ENCODE assay signal across 14 mouse cellular contexts in genomic region chr4:133196136-133196535, GRCm38 (mm10). TPM values are rescaled to one million over a fixed set of nuclear protein-coding genes. Genes with fewer than 3 reads are reported as not detected.
A peak's percentile ranks its signal among the peaks of the same experiment; 100 is the strongest.
DNase-seq lines count a peak whose midpoint lies in the region; ATAC-seq and TF ChIP-seq lines count a peak whose summit lies in the region.
"Had no signal": no experiment of that assay in that cellular context is flagged by ENCODE, and none has a peak within 500 bp of the region (broad histone marks: within the 10 kb centered on the region; RNA-seq: fewer than 3 reads in every experiment).

No protein-coding gene starts in this region.

- H3K9me3 ChIP-seq in heart, embryonic 13.5 days = no peaks in the 10 kb centered on the region
- H3K9me3 ChIP-seq in heart, embryonic 11.5 days (replicated peaks; ENCODE audit: control insufficient read depth, low read length) = no peaks in the 10 kb centered on the region
- H3K9me3 ChIP-seq in hindbrain, embryonic 15.5 days = no peaks in the 10 kb centered on the region
- no peaks in the 10 kb centered on the region for H3K9me3 ChIP-seq in midbrain, embryonic 15.5 days
- no peaks in the 10 kb centered on the region for H3K9me3 ChIP-seq in intestine, embryonic 16.5 days (ENCODE audit: control insufficient read depth, low read length)
- H3K9me3 ChIP-seq: embryonic facial prominence, embryonic 15.5 days; heart, embryonic 15.5 days; neural tube, embryonic 12.5 days had no signal

- WGBS in heart, embryonic 13.5 days = 64% methylated on average over 2 of the region's 2 CpGs
- 54% methylated on average over 2 of the region's 2 CpGs for WGBS in heart, embryonic 11.5 days (ENCODE audit: insufficient replicate concordance)
- WGBS in spleen, adult 2 months = 77% methylated on average over 2 of the region's 2 CpGs
- WGBS in hindbrain, embryonic 15.5 days = 77% methylated on average over 2 of the region's 2 CpGs
- 82% methylated on average over 2 of the region's 2 CpGs for WGBS in midbrain, embryonic 15.5 days
- 86% methylated on average over 2 of the region's 2 CpGs for WGBS in intestine, embryonic 16.5 days

- H3K4me3 ChIP-seq in heart, embryonic 13.5 days = no peak overlapping the region
- no peak overlapping the region for H3K4me3 ChIP-seq in heart, embryonic 11.5 days (ENCODE audit: low read depth, low read length)
- H3K4me3 ChIP-seq in spleen, adult 2 months (ENCODE audit: extremely low read depth, insufficient read depth, insufficient read length) = no peak overlapping the region
- H3K4me3 ChIP-seq in hindbrain, embryonic 15.5 days = no peak overlapping the region
- no peak overlapping the region for H3K4me3 ChIP-seq in midbrain, embryonic 15.5 days
- H3K4me3 ChIP-seq in intestine, embryonic 16.5 days (ENCODE audit: low read length) = no peak overlapping the region
- H3K4me3 ChIP-seq: embryonic facial prominence, embryonic 15.5 days; heart, embryonic 15.5 days; neural tube, embryonic 12.5 days had no signal

- TF ChIP-seq POLR2A in spleen, adult 2 months (IDR thresholded peaks at IDR 0.05; ENCODE audit: low read depth, low read length) = no peak

- no peaks in the 10 kb centered on the region for H3K27me3 ChIP-seq in heart, embryonic 13.5 days (replicated peaks)
- H3K27me3 ChIP-seq in heart, embryonic 11.5 days (ENCODE audit: control insufficient read depth, insufficient read depth, low read length) = no peaks in the 10 kb centered on the region
- H3K27me3 ChIP-seq in spleen, adult 2 months (ENCODE audit: control insufficient read depth, insufficient read depth, low read length) = no peaks in the 10 kb centered on the region
- H3K27me3 ChIP-seq in hindbrain, embryonic 15.5 days = no peaks in the 10 kb centered on the region
- no peaks in the 10 kb centered on the region for H3K27me3 ChIP-seq in midbrain, embryonic 15.5 days (replicated peaks)
- no peaks in the 10 kb centered on the region for H3K27me3 ChIP-seq in intestine, embryonic 16.5 days (replicated peaks; ENCODE audit: control insufficient read depth, insufficient read depth, low read length)
- H3K27me3 ChIP-seq: embryonic facial prominence, embryonic 15.5 days; heart, embryonic 15.5 days; neural tube, embryonic 12.5 days had no signal

- TF ChIP-seq CTCF in spleen, adult 2 months (IDR thresholded peaks at IDR 0.05; ENCODE audit: extremely low read depth, insufficient read depth, insufficient read length, insufficient replicate concordance) = no peak

- peaks cover 61% of the 10 kb centered on the region for H3K36me3 ChIP-seq in heart, embryonic 13.5 days
- H3K36me3 ChIP-seq in heart, embryonic 11.5 days (ENCODE audit: control insufficient read depth, insufficient read depth, low read length) = peaks cover 23% of the 10 kb centered on the region
- H3K36me3 ChIP-seq in spleen, adult 2 months (ENCODE audit: control insufficient read depth, insufficient read depth, low read length) = peaks cover 39% of the 10 kb centered on the region
- peaks cover 23% of the 10 kb centered on the region for H3K36me3 ChIP-seq in hindbrain, embryonic 15.5 days
- peaks cover 11% of the 10 kb centered on the region; the same call in 1 of the 2 replicates for H3K36me3 ChIP-seq in midbrain, embryonic 15.5 days (replicated peaks)
- H3K36me3 ChIP-seq in intestine, embryonic 16.5 days (ENCODE audit: control insufficient read depth, insufficient read depth, low read length) = peaks cover 6% of the 10 kb centered on the region

- H3K27ac ChIP-seq in heart, embryonic 13.5 days (replicated peaks) = peak overlapping the region; percentile 93; the same call in 1 of the 2 replicates
- no peak overlapping the region for H3K27ac ChIP-seq in heart, embryonic 11.5 days (ENCODE audit: low read depth, low read length)
- peak overlapping the region; percentile 68 for H3K27ac ChIP-seq in spleen, adult 2 months (ENCODE audit: insufficient read depth, low read length)
- peak overlapping the region; percentile 86 for H3K27ac ChIP-seq in hindbrain, embryonic 15.5 days (replicated peaks)
- H3K27ac ChIP-seq in midbrain, embryonic 15.5 days = peak overlapping the region; percentile 84
- H3K27ac ChIP-seq in intestine, embryonic 16.5 days (ENCODE audit: low read length) = no peak overlapping the region; the same call in 1 of the 2 replicates
- H3K27ac ChIP-seq: liver, embryonic 14.5 days had no signal

- no peak for ATAC-seq in heart, embryonic 13.5 days (ENCODE audit: extremely low read depth, insufficient number of reproducible peaks, low FRiP score, low TSS enrichment)
- ATAC-seq in heart, embryonic 11.5 days (replicated peaks; ENCODE audit: insufficient number of reproducible peaks, low FRiP score, low TSS enrichment) = no peak
- ATAC-seq in hindbrain, embryonic 15.5 days (ENCODE audit: low FRiP score, low read depth) = no peak
- ATAC-seq in midbrain, embryonic 15.5 days (replicated peaks) = no peak
- ATAC-seq in intestine, embryonic 16.5 days = no peak

- no peak overlapping the region for H3K4me2 ChIP-seq in heart, embryonic 13.5 days
- H3K4me2 ChIP-seq in heart, embryonic 11.5 days = no peak overlapping the region
- H3K4me2 ChIP-seq in hindbrain, embryonic 15.5 days = no peak overlapping the region
- no peak overlapping the region for H3K4me2 ChIP-seq in midbrain, embryonic 15.5 days
- no peak overlapping the region for H3K4me2 ChIP-seq in intestine, embryonic 16.5 days (ENCODE audit: low read depth, low read length)
- H3K4me2 ChIP-seq: embryonic facial prominence, embryonic 15.5 days; heart, embryonic 15.5 days; neural tube, embryonic 12.5 days had no signal

- peak overlapping the region; percentile 41 for H3K9ac ChIP-seq in heart, embryonic 13.5 days
- no peak overlapping the region for H3K9ac ChIP-seq in heart, embryonic 11.5 days (ENCODE audit: low read depth, low read length)
- no peak overlapping the region for H3K9ac ChIP-seq in hindbrain, embryonic 15.5 days
- H3K9ac ChIP-seq in midbrain, embryonic 15.5 days = no peak overlapping the region
- no peak overlapping the region for H3K9ac ChIP-seq in intestine, embryonic 16.5 days (ENCODE audit: low read depth, low read length)
- H3K9ac ChIP-seq: embryonic facial prominence, embryonic 15.5 days; heart, embryonic 15.5 days; liver, embryonic 14.5 days; neural tube, embryonic 12.5 days had no signal

- no peak for DNase-seq in spleen, adult 2 months (ENCODE audit: low read depth in 1 of 2, low spot score in 2 of 2)
- no peak for DNase-seq in spleen, postnatal 14 days (ENCODE audit: low spot score in 2 of 2)
- no peak for DNase-seq in cerebellum, postnatal 14 days
- DNase-seq: cerebellum, adult 9-11 months; right cerebral cortex, adult 18-20 months had no signal

- H3K4me1 ChIP-seq in heart, embryonic 13.5 days = peaks cover 56% of the 10 kb centered on the region
- peaks cover 48% of the 10 kb centered on the region for H3K4me1 ChIP-seq in heart, embryonic 11.5 days (ENCODE audit: control insufficient read depth, insufficient read depth, low read length)
- H3K4me1 ChIP-seq in spleen, adult 2 months (ENCODE audit: control insufficient read depth, insufficient read depth, insufficient read length) = peaks cover 13% of the 10 kb centered on the region; the same call in 1 of the 2 replicates
- peaks cover 51% of the 10 kb centered on the region for H3K4me1 ChIP-seq in hindbrain, embryonic 15.5 days (replicated peaks)
- peaks cover 54% of the 10 kb centered on the region for H3K4me1 ChIP-seq in midbrain, embryonic 15.5 days
- H3K4me1 ChIP-seq in intestine, embryonic 16.5 days (ENCODE audit: control insufficient read depth, insufficient read depth, low read length) = peaks cover 50% of the 10 kb centered on the region

RNA-seq across cellular contexts. Expression of gene Cd164l2, which starts 15.8 kb away (rescaled TPM):
- polyA plus RNA-seq in heart, embryonic 13.5 days (2015; fragmentation: Nextera tagmentation; extraction: Ambion mirVana) = 0.56 and 0.57 TPM in 2 replicates
- polyA plus RNA-seq in heart, embryonic 11.5 days (2014; fragmentation: Nextera tagmentation; extraction: Ambion mirVana) = 0.27 and 0.77 TPM in 2 replicates
- 0.19 and 0.54 TPM in 2 replicates for polyA plus RNA-seq in spleen, adult 2 months (2012; rRNA removed)
- 3.0 and 4.5 TPM in 2 replicates for polyA plus RNA-seq in hindbrain, embryonic 15.5 days (2015; fragmentation: Nextera tagmentation; extraction: Ambion mirVana)
- 3.0 and 5.0 TPM in 2 replicates for polyA plus RNA-seq in midbrain, embryonic 15.5 days (2015; fragmentation: Nextera tagmentation; extraction: Ambion mirVana)
- polyA plus RNA-seq in intestine, embryonic 16.5 days (2015; fragmentation: Nextera tagmentation; extraction: Ambion mirVana) = 1.6 and 2.0 TPM in 2 replicates

RNA-seq across cellular contexts. Expression of gene Gpr3, which starts 16.2 kb away (rescaled TPM):
- 0.14 and 0.28 TPM in 2 replicates for polyA plus RNA-seq in heart, embryonic 13.5 days (2015; fragmentation: Nextera tagmentation; extraction: Ambion mirVana)
- polyA plus RNA-seq in heart, embryonic 11.5 days (2014; fragmentation: Nextera tagmentation; extraction: Ambion mirVana) = 0.37 and 0.61 TPM in 2 replicates
- polyA plus RNA-seq in spleen, adult 2 months (2012; rRNA removed) = 0.02 TPM in 1 of 2 replicates, not detected in the other
- polyA plus RNA-seq in hindbrain, embryonic 15.5 days (2015; fragmentation: Nextera tagmentation; extraction: Ambion mirVana) = 1.6 and 2.7 TPM in 2 replicates
- 1.3 and 2.0 TPM in 2 replicates for polyA plus RNA-seq in midbrain, embryonic 15.5 days (2015; fragmentation: Nextera tagmentation; extraction: Ambion mirVana)
- 0.05 and 0.24 TPM in 2 replicates for polyA plus RNA-seq in intestine, embryonic 16.5 days (2015; fragmentation: Nextera tagmentation; extraction: Ambion mirVana)
- polyA plus RNA-seq: liver, embryonic 14.5 days had no signal

RNA-seq across cellular contexts. Expression of gene Map3k6, which starts 44.5 kb away (rescaled TPM):
- polyA plus RNA-seq in heart, embryonic 13.5 days (2015; fragmentation: Nextera tagmentation; extraction: Ambion mirVana) = 2.3 and 2.6 TPM in 2 replicates
- polyA plus RNA-seq in heart, embryonic 11.5 days (2014; fragmentation: Nextera tagmentation; extraction: Ambion mirVana) = 1.5 and 1.7 TPM in 2 replicates
- polyA plus RNA-seq in spleen, adult 2 months (2012; rRNA removed) = 4.0 and 5.8 TPM in 2 replicates
- polyA plus RNA-seq in hindbrain, embryonic 15.5 days (2015; fragmentation: Nextera tagmentation; extraction: Ambion mirVana) = 1.8 and 2.2 TPM in 2 replicates
- 1.6 and 2.0 TPM in 2 replicates for polyA plus RNA-seq in midbrain, embryonic 15.5 days (2015; fragmentation: Nextera tagmentation; extraction: Ambion mirVana)
- 2.4 and 2.8 TPM in 2 replicates for polyA plus RNA-seq in intestine, embryonic 16.5 days (2015; fragmentation: Nextera tagmentation; extraction: Ambion mirVana)

Comparison
In these comparisons a context has a peak if more than half of its experiments do, and no peak if none do; other contexts are left out.
1. H3K27ac ChIP-seq: peak in heart, embryonic 13.5 days (single experiment), spleen, adult 2 months (single experiment), hindbrain, embryonic 15.5 days (single experiment) and midbrain, embryonic 15.5 days (single experiment); none in heart, embryonic 11.5 days (single experiment) and intestine, embryonic 16.5 days (single experiment).